Mouse (Mus musculus) G1E (cell line): ENCODE data around the gene Otoa.

Experiments used
- CTCF ChIP-seq: IDR thresholded peaks from 2 replicates; pipeline ENCODE4 v1.5.1; 2012; ENCODE audit warnings: low read depth, low read length, inconsistent platforms, mixed read lengths
- GATA1 ChIP-seq: IDR thresholded peaks from 2 replicates; pipeline ENCODE4 v1.6.1; 2012; ENCODE audit warnings: borderline replicate concordance, low read length, inconsistent platforms, mixed read lengths
- GATA2 ChIP-seq: IDR thresholded peaks from 2 replicates; pipeline ENCODE4 v1.6.1; 2012; ENCODE audit warnings: low read depth, low read length, inconsistent platforms, borderline replicate concordance
- TAL1 ChIP-seq: conservative IDR thresholded peaks from 2 replicates; pipeline ENCODE4 v1.6.1; 2012; ENCODE audit warnings: low read depth, low read length, inconsistent platforms, mixed read lengths

- TF ChIP-seq CTCF: no peak
- no peak for TF ChIP-seq GATA1
- TF ChIP-seq TAL1: no peak
- no peak for TF ChIP-seq GATA2
Observed at GRCm38 (mm10) chr7:121053071-121053470, 28.4 kb upstream of the Otoa start.
